Mouse (Mus musculus): ENCODE measurements at regions not wholly inside any gene's neighbourhood (a gene's known extent, or its start where the extent isn't known, plus 50 kb on each side); places are given as distances from the start of the nearest gene placed in this dataset.
A peak's percentile ranks its signal among the peaks of the same experiment; 100 is the strongest.

DNA sequence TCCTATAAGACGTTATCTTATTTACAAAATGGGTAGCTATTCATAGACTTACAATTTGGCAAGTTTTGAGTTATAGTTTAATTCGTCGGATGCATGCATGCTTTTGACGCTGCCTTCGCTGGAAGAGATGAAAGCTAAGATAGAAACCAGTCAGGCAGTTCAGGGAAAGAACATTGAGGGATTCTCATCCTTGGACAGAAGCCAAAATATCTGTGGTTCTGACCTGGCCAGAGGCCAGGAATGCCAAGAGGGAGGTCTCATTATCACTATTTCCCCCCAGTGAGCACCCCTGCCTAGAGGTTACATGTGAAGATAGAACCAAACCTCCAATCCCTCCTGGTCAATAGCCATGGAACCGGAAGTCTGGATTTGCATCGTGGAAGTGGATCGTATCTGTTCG is 167.1 kb upstream of the Ankrd55 start:
- no peak for DNase-seq (ENCODE audit: low spot score in 2 of 2)

DNA sequence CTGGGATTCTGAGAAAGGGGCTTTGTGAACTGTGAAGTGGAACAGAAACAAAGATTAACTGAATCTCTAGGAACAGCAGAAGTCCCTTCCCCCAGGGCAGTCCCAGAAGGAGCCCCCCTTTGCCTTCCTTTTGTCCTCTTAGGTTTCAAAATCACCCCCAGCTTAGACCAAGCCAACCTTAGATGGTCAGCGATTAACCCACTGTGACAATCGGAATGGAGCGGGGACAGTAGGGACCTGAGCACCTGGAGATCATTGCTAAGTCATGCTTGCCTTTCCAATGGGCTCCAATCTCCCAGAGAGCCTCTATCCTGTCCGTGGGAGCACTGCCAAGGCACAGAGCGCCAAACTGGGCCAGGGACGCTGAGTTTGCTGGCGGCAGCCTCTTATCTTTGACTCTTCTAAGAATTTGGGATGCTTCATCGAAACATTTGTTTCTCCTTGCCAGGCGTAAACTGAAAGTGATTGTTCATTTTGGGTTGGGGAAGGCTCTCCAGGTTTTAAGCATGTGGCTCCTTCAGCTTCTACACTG is 165.3 kb upstream of the Ankrd55 start:
- DNase-seq (ENCODE audit: low spot score in 2 of 2) = no peak

DNA sequence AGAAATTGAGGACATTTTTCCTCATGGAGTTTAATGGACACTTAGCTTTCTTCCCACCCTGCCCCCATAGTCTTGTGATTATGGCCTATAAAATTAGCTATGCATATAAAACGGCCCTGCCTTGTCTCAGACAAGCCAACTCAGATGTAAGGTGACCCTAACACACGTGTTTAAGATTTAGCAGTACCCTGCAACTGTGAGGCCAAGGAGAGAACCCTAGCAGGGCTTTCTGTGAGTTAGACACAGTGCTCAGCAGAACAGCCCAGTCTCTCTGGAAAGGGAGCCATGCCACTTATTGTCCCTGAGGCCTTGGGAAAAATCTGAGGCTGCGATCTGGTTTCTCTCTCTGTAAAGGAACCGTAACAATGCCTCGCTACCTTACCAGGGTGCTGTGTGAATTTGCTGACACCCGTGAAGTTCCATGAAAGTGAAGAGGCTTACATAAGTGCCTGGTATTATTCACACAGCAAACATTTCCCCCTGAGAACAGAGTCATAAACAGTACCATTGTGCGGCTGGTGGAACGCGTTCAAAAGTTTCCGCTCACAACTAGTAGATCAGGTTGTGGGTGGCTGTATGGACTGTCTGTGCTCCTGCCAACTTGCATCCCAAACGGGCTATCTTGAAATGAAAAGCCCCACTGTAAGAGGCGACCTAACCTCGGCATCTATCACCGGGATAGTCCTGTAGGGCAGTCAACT is 162.3 kb upstream of the Ankrd55 start:
- DNase-seq (ENCODE audit: low spot score in 2 of 2) = no peak

DNA sequence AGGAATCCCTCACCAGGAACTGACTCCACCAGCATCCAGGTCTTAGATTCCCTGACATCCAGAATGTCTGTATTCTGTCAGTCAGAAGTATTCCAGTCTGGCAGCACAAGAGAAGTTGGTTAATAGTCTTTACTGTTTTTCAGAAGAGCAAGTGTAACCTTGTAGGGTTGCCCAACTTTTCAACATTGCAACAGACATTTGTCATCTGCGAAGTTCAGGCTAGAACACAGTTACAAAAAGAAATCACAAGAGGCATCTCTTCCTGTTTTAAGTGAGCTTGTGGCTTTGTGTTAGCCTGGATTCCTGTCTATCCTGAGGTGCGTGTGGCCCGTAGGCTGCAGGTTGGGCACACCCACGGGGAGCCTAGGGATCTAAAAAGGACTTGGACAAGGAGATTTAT is 158.0 kb upstream of the Ankrd55 start:
- DNase-seq (ENCODE audit: low spot score in 2 of 2) = no peak

DNA sequence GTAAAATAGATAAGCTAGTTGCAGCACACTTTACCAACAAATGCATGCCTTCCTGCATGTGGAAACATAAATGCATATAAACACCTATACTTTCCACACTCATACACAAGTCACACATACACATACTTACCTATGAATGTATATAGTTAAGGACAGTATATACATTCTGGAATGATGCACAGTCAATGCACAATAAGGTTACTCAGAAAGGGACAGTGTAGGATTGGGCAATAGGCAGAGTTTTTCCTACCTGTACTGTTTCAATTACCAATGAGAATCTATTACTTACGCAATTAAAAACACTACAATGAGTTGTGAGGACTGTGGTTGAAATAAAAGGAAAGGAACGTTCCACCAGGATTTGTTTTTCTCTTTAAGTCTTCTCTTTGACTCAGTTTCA is 157.5 kb upstream of the Ankrd55 start:
- no peak for DNase-seq (ENCODE audit: low spot score in 2 of 2)

DNA sequence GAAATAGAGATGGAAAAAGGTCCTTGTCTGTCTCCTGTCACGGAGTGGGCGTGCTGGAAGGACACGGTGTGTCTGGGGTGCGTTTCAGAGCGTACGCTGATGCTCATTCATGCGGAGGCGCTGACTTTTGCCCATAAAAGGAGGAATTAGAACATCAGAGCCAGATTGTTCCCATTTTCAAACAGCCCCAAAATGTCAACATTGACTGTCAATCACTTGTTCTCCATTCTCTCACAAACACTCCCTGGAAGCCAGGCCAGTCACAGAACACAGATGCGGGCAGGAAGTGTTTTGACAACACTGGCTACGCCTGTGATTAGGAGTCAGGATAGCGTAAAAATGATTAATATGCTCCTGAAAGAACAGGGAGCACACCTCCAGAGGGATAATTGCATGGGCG is 157.1 kb upstream of the Ankrd55 start:
- DNase-seq (ENCODE audit: low spot score in 2 of 2) = no peak

DNA sequence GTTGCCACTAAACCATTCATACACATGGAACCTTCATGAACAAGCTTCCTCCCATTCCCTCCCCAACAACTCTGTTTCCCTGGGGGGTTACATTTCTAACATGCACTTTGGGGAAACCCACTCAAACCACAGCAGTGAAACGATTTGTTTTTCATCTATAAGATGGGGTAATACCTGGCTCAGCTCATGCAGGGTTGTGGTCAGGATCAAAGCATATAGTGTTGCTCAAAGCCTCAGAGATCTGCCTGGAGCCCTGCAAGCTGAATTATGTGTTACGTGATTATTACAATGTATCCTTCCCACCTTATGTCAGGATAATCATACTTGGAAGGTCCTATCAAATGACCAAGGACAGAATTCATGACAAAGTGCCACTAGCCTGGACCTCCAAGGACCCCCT is 154.5 kb upstream of the Ankrd55 start:
- no peak for DNase-seq (ENCODE audit: low spot score in 2 of 2)

DNA sequence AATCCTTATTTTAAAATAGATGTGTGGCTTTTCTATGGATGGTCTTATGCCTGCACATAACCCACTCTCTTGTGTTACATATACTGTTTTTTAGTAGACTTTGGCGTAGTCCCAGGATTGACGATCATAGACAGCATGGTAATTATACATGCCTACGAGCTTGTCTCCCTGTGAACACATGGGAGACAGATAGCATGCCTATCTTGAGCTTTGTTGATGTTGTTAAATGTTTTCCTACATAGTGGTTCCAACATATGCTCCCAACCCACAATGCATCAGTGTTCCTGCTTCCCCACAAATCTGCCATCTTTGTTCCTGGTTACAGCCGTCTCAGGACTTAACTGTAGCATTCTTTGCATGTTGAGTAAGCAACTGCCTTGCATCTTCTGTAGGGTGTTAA is 153.6 kb upstream of the Ankrd55 start:
- no peak for DNase-seq (ENCODE audit: low spot score in 2 of 2)

DNA sequence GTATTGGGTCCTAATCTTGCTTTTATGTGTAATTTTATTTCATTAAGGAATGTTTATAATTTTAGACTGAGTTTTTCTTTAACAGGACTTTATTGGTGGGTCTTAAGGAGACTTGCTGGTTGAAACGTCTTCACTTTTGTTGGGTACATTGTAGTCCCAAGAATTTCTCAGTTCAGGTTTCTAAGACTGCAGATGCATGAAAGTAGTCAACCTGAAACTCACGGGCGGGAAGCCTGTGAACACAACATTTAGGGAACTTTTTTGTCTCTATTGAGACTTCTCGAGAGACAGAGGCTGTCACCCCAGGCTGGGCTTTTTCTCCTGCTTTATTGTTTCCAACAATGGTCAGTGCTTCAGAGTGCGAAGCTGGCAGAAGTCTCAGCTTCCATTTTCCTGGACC is 152.5 kb upstream of the Ankrd55 start:
- DNase-seq (ENCODE audit: low spot score in 2 of 2) = no peak

DNA sequence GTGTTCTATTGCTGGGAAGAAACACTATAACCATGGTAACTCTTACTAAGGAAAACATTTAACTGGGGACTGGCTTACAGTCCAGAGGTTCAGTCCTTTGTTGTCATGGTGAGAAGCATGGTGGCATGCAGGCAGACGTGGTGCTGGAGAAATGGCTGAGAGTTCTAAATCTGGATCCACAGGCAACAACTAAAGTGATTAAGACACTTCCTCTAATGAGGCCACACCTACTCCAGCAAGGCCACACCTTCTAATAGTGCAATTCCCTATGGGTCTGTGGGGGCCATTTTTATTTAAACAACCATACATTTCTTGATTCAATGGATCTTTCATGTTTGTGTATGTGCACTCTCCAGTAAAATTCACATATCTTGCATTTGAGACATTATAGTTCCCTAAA is 151.4 kb upstream of the Ankrd55 start:
- no peak for DNase-seq (ENCODE audit: low spot score in 2 of 2)

DNA sequence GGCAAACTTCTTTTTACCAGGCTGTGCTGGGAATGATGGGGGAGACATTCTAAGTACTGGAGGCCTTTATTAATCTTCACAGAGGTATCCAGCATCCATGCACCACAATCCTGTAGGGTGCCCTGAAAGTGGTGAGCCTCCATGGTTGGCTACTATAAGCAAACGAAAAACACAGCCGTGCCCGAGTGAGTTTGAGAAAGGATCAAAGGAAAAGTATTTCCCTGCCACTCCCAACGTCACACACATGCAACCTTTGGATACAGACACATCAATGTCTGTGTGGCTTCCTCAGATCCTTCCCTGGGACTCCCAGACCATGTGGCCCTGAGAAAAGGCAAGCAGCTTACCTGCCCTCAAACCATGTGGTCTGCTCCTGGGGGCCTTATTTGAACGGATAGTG is 147.4 kb upstream of the Ankrd55 start:
- no peak for DNase-seq (ENCODE audit: low spot score in 2 of 2)

DNA sequence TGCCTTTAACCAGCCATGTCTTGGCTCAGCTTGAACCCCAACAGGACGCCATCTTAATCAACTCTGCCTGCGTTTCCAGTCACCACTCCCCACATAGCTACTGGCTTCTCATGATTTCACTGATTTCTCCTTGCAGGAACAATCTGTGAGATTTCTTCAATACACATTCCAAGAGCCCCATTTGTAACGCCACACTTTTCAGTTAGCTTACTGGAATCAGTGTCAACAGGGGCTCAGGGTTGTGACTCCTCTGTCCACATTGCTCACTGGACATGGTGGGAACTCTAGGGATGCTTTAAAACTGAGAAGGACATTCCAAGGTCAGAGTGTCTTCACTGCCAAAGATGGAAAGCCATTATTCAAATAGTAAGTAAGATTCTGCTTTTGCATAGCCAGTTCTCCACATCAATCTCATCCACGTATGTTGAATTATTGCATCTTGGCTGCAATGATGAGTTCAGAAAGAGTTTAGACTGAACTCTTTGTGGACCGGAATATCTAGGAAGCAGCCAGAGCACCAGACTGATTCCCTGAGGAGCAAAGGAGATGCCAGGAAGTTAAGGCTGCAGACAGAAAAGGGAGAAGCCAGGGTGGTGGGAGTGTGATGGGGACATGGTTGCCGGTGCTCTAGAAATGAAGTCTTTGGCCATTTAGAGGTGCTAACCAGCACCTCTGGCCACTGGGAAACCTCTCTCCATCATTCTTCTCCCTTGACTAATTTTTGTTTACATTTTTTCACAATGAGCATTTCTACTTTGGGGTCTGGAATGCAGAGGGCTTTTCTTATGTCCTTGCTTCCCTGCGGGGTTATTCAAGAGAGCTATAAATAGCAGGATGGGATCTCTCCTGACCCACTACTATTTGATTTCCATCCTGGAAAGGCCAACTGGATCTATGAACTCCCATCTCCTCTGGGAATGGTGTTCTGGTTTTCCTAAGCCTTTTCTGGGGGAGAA is 143.6 kb upstream of the Ankrd55 start:
- DNase-seq (ENCODE audit: low spot score in 2 of 2) = no peak

DNA sequence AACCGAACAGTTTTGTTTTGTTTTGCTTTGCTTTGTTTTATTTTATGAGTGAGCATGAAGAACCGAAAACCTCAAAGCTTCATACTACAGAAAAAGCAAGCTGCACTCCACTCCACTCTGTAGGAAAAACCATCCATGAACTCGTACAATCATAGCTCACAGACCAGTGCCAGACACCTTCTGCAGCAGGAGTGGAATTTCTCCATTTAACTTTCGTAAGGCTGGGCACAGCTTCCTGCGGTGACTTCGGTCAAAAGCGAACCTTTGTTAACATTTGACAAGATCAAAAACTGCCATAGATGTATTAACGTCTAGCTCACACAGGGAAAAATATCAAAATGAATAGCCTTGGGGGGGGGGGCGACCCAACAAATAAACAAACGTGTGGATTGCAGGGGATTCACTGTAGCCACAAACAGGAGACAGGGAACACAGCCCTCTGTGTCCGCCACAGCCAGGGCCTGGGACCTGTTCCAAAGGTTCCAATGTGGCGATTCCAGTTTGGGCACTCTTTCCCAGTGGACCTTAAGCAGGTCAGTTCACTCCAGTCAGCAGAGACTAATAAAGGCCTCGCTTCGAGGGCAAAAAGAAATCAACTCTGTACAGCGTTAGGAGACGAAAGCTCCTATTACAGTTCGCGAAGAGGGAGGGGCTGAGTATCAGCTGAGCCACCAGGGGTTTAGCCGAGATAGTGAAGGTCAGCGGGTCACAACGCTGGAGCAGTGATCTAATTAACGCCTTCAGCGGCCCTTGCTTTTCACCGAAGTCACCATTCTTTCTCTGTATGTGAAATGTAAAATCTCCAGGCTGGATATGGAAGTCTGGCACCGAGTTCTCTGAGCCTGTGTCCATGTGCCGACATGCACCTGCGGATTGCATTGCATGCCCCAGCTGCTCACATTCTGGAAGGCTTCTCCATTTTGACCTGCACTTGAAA is 135.4 kb upstream of the Ankrd55 start:
- peak; percentile 39 to 43 for DNase-seq (ENCODE audit: low spot score in 2 of 2)

DNA sequence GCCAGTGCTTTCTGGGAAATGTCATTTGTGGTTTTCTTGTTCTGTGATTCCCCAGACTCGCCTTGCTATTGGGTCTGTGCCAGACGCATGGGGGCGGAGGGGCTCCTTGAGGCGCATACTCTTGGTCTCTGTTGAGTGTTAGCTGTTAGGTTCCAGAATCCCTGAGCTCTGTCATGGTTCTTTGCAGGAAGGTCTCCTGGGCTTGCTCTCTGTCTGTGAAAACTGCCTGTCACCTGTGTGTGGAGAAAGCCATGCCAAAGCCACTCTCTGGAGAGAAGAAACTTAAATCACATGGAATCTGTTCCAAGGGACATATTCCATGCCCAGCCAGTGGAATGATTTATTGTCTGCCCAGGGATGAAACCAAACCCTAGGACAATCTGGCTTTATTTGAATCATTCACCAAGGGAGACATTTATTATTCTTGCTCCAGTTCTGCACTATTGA is 134.5 kb upstream of the Ankrd55 start:
- peak in 1 of 2 experiments; percentile 9 for DNase-seq (ENCODE audit: low spot score in 2 of 2)

DNA sequence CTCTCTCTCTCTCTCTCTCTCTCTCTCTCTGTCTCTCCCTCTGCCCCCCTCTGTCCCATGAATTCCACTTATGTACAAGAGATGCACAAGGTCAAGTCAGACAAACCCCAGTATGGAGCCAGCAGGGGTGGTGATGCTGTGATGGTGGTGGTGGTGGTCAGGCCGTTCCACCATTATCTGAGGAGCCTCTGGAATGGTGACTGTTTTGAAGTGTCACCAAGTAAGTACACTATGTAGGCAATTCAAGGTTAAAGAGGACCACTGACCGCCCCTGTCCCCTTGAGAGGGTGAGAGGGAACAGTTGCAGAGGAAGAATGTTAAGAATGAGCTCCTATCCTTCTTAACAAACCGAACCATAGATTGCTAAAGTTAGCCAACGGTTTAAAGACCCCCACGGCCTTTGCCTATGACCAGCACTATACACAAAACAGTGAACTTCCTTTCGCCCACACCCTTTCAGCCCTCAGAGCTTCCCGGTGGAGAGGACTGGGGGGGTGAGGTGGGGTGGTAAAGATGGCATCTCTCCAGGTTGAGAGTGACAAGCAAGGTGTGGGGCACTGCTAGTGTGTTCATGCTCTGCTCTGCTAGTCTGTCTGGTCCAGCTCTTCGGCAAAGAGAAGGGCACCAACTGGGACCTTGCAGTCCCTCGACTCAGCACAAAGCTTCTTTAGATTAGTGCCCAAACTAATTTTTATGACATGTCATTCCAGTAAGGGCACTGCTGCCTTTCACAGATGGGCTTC is 128.7 kb upstream of the Ankrd55 start:
- no peak for DNase-seq (ENCODE audit: low spot score in 2 of 2)

DNA sequence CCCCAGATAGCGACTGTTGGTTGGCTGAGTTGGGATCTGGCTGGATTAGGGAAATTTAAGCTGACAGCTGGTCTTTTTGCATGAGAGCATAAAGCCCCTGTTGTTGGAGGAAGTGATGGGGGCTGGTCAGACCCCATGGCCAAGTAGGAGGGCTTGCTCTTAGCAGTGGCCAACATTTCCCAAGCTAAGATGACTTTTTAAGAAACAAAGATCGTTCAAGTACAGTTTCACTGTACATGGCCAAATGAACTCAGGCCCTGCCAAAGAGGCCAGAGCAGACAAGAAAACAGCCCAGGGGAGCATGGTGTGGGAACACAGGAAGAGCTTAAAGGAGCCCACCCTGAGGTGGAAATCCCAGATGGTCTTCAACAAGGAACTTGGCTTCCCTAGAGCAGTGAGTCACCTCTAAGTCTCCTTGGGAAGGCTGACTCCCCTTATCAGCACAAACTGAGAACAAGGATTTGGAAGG is 128.0 kb upstream of the Ankrd55 start:
- no peak for DNase-seq (ENCODE audit: low spot score in 2 of 2)

DNA sequence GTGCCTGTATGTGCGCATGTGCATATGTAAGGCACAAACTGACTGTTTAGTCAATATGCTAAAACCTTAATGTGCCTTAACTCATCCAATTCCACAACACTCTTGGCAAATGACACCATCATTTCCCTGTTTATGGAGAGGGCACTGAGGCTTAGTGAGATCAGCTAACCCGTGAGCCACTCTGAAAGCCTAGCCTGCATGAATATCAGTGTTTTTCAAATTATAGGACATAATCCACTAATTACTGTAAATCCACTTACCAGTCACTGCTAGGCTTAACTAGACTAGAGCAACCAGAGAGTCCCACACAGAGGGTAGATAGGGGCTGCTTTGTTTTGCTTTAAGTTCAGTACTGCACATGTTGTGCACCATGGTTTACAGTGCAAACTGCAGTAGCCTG is 127.5 kb upstream of the Ankrd55 start:
- no peak for DNase-seq (ENCODE audit: low spot score in 2 of 2)

DNA sequence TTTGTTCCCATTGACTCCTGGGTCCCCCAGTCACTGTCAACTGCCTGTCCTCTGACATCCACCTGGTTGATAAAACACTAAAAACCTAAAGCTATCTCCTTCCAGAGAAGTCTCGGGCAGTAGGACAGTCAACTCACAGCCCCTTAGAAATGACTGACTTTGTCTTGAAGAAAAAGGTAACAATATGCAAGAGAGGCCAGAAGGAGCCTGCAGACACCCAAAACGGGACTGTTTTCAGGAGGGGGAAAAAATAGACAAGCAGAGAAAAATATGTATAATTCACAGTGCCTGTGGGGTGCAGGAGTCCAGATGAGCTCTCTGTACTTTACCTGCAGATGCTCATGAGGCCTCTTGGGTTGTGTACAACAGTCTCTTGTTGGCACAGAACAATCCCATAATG is 126.4 kb upstream of the Ankrd55 start:
- DNase-seq (ENCODE audit: low spot score in 2 of 2) = no peak

DNA sequence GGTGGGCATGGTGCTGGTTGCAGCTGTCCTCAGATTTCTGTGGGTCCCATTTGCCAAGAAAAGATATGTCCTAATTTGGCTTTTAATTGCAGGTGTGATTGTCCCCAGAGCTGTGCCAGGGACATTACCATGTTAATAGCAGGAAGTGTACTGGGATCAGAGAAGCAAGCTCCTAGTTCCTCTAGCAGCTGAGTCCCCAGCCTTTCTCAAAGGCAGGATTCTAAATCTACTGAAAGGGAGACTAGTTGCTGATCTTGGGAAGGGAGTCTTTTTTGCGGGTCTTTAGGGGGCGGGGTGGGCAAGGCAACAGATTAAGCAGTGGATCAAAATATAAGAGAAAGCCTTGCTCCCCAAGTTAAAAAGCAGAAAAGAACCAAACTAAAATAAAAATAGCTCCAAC is 122.3 kb upstream of the Ankrd55 start:
- no peak for DNase-seq (ENCODE audit: low spot score in 2 of 2)

DNA sequence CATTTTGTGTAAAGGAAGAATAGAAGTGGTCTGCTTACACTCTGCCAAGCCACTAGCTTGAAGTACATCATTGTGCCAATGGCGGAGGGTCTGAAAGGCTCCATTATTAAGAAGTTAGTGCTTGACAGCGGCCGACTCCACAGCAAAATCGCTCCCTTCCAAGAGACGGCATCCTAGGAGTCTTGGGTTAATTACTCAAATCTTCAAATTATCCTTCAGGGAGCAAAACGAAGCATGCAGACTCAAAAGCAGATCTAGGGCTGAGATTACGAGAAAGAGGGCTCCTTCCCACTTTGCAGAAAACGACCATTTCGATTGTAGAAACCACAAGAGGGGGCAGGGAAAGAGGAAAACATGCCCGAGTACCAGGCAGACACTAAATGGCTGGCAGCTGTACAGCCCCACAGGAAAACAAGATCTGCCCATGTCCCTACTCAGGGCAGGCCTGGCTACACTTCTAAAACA is 121.9 kb upstream of the Ankrd55 start:
- DNase-seq (ENCODE audit: low spot score in 2 of 2) = no peak

DNA sequence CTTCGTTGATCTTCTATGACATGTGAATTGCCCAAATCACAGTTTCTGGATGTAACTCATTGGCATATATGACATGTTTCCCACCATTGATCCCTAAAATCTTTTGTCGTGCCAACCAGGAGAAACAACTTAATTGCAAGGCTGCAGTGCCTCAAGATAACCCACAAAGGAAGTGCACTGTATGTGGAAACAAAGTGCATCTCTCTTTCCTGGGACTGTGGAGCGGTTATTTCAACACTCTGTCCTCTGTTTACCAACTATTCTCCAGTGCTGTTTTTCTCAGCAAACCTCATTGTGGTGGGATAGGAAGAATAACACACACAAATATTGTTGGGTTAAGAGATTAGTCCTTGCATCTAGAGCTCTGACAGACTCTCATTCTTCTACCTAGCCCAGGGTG is 119.8 kb upstream of the Ankrd55 start:
- no peak for DNase-seq (ENCODE audit: low spot score in 2 of 2)
